In genomic region chr11:30754855-30755530, GRCm38 (mm10) we compare ENCODE assay signal across 7 mouse cellular contexts. TPM values are rescaled to one million over a fixed set of nuclear protein-coding genes. Genes with fewer than 3 reads are reported as not detected.
DNase-seq lines count a peak whose midpoint lies in the region; ATAC-seq and TF ChIP-seq lines count a peak whose summit lies in the region.

No protein-coding gene starts in this region.

- peak overlapping the region; percentile 89 for H3K9ac ChIP-seq in ES-Bruce4 (ENCODE audit: low read depth, poor library complexity, severe bottlenecking)
- peak overlapping the region; percentile 68 for H3K9ac ChIP-seq in forebrain, embryonic 11.5 days (ENCODE audit: low read length)
- H3K9ac ChIP-seq in limb, embryonic 14.5 days (ENCODE audit: low read depth, low read length, severe bottlenecking): peak overlapping the region; percentile 73
- peak overlapping the region; percentile 62 for H3K9ac ChIP-seq in midbrain, embryonic 16.5 days (ENCODE audit: low read depth, low read length)

- under 1% methylated on average over 55 of the region's 66 CpGs for WGBS in forebrain, embryonic 11.5 days
- 3% methylated on average over 37 of the region's 66 CpGs for WGBS in limb, embryonic 14.5 days
- under 1% methylated on average over 53 of the region's 66 CpGs for WGBS in midbrain, embryonic 16.5 days

- peaks cover 16% of the 10 kb centered on the region for H3K9me3 ChIP-seq in ES-Bruce4 (replicated peaks; ENCODE audit: control insufficient read depth, insufficient read depth, low read length, poor library complexity, severe bottlenecking)
- no peaks in the 10 kb centered on the region for H3K9me3 ChIP-seq in forebrain, embryonic 11.5 days (ENCODE audit: control insufficient read depth, low read length)
- no peaks in the 10 kb centered on the region for H3K9me3 ChIP-seq in limb, embryonic 14.5 days (ENCODE audit: control insufficient read depth, low read length)
- no peaks in the 10 kb centered on the region for H3K9me3 ChIP-seq in midbrain, embryonic 16.5 days (replicated peaks; ENCODE audit: control insufficient read depth, low read length, poor library complexity, severe bottlenecking)

- TF ChIP-seq CTCF in ES-Bruce4 (IDR thresholded peaks at IDR 0.05; ENCODE audit: low read depth, low read length): no peak

- no peaks in the 10 kb centered on the region; the same call in none of the 2 replicates for H3K36me3 ChIP-seq in ES-Bruce4 (ENCODE audit: control insufficient read depth, insufficient read depth, low read length, poor library complexity, severe bottlenecking)
- H3K36me3 ChIP-seq in forebrain, embryonic 11.5 days (ENCODE audit: control insufficient read depth, insufficient read depth, low read length): no peaks in the 10 kb centered on the region
- H3K36me3 ChIP-seq in limb, embryonic 14.5 days (ENCODE audit: control insufficient read depth, insufficient read depth, low read length): no peaks in the 10 kb centered on the region
- H3K36me3 ChIP-seq in midbrain, embryonic 16.5 days (ENCODE audit: control insufficient read depth, insufficient read depth, low read length): no peaks in the 10 kb centered on the region

- H3K27me3 ChIP-seq in ES-Bruce4 (ENCODE audit: control insufficient read depth, insufficient read depth, low read length, poor library complexity, severe bottlenecking): no peaks in the 10 kb centered on the region
- H3K27me3 ChIP-seq in forebrain, embryonic 11.5 days (ENCODE audit: control insufficient read depth, insufficient read depth, low read length): no peaks in the 10 kb centered on the region; the same call in 1 of the 2 replicates
- H3K27me3 ChIP-seq in limb, embryonic 14.5 days (ENCODE audit: control insufficient read depth, insufficient read depth, low read length): peaks cover 18% of the 10 kb centered on the region; the same call in 1 of the 2 replicates
- H3K27me3 ChIP-seq in midbrain, embryonic 16.5 days (ENCODE audit: control insufficient read depth, insufficient read depth, low read depth, low read length): no peaks in the 10 kb centered on the region

- peak overlapping the region; percentile 2; the same call in 1 of the 2 replicates for H3K27ac ChIP-seq in ES-Bruce4 (ENCODE audit: insufficient read depth, low read length)
- H3K27ac ChIP-seq in forebrain, embryonic 11.5 days (ENCODE audit: low read depth, low read length): no peak overlapping the region
- H3K27ac ChIP-seq in limb, embryonic 14.5 days (replicated peaks; ENCODE audit: low read depth, low read length): no peak overlapping the region
- H3K27ac ChIP-seq in midbrain, embryonic 16.5 days (ENCODE audit: low read length): no peak overlapping the region

- no peak for TF ChIP-seq EP300 in ES-Bruce4 (IDR thresholded peaks at IDR 0.05; ENCODE audit: insufficient read depth, low read depth, low read length)

- peaks cover 6% of the 10 kb centered on the region for H3K4me1 ChIP-seq in ES-Bruce4 (ENCODE audit: control insufficient read depth, insufficient read depth, low read length)
- no peaks in the 10 kb centered on the region; the same call in 1 of the 2 replicates for H3K4me1 ChIP-seq in forebrain, embryonic 11.5 days (replicated peaks; ENCODE audit: control insufficient read depth, insufficient read depth, low read length)
- H3K4me1 ChIP-seq in limb, embryonic 14.5 days (ENCODE audit: control insufficient read depth, insufficient read depth, low read length): no peaks in the 10 kb centered on the region
- no peaks in the 10 kb centered on the region; the same call in 1 of the 2 replicates for H3K4me1 ChIP-seq in midbrain, embryonic 16.5 days (ENCODE audit: control insufficient read depth, insufficient read depth, low read length)

- no peak for TF ChIP-seq POLR2A in ES-Bruce4 (IDR thresholded peaks at IDR 0.05; ENCODE audit: insufficient read depth, low read length)
- TF ChIP-seq POLR2A in limb, embryonic 14.5 days (IDR thresholded peaks at IDR 0.05; ENCODE audit: borderline replicate concordance, extremely low read depth, insufficient read depth, insufficient read length): no peak

- DNase-seq in R1 (ENCODE audit: low read depth, low spot score): peak; percentile 75
- DNase-seq in forebrain, embryonic 11.5 days (ENCODE audit: low spot score): peak; percentile 77
- DNase-seq in limb, embryonic 14.5 days (ENCODE audit: low spot score): no peak

- peak overlapping the region; percentile 95 for H3K4me2 ChIP-seq in forebrain, embryonic 11.5 days (ENCODE audit: low read depth, low read length, severe bottlenecking)
- peak overlapping the region; percentile 98 for H3K4me2 ChIP-seq in limb, embryonic 14.5 days (replicated peaks; ENCODE audit: low read depth, low read length, severe bottlenecking)
- H3K4me2 ChIP-seq in midbrain, embryonic 16.5 days (ENCODE audit: low read length): peak overlapping the region; percentile 63

- H3K4me3 ChIP-seq in ES-Bruce4 (ENCODE audit: low read depth, low read length): peak overlapping the region; percentile 55
- peak overlapping the region; percentile 55 for H3K4me3 ChIP-seq in forebrain, embryonic 11.5 days (ENCODE audit: low read depth, low read length)
- H3K4me3 ChIP-seq in limb, embryonic 14.5 days (replicated peaks; ENCODE audit: low read length): peak overlapping the region; percentile 54
- H3K4me3 ChIP-seq in midbrain, embryonic 16.5 days (ENCODE audit: low read depth, low read length): peak overlapping the region; percentile 51

- ATAC-seq in forebrain, embryonic 11.5 days (replicated peaks; ENCODE audit: low FRiP score): peak; percentile 89
- ATAC-seq in hematopoietic stem cell, adult 5-6 weeks (replicated peaks in 1 of 2; ENCODE audit: insufficient read depth in 1 of 2, low FRiP score in 2 of 2, low TSS enrichment in 1 of 2, low read depth in 1 of 2, poor library complexity in 2 of 2, severe bottlenecking in 2 of 2): peak; percentile 69 to 72
- peak; percentile 73 for ATAC-seq in limb, embryonic 14.5 days (ENCODE audit: low FRiP score, low read depth)
- ATAC-seq in midbrain, embryonic 16.5 days: peak; percentile 94
- no peak for ATAC-seq in erythroid progenitor cell, adult 5-6 weeks (replicated peaks; ENCODE audit: low FRiP score, poor library complexity, severe bottlenecking)

RNA-seq across cellular contexts. Expression of gene Psme4, which starts 16.5 kb away (rescaled TPM):
- 241 and 244 TPM in 2 replicates for polyA plus RNA-seq in ES-Bruce4 (2011; ENCODE audit: insufficient read depth, insufficient read length, low read depth, missing spikeins)
- polyA plus RNA-seq in forebrain, embryonic 11.5 days (2014; fragmentation: Nextera tagmentation; extraction: Ambion mirVana): 33.1 and 41.7 TPM in 2 replicates
- total RNA-seq in hematopoietic stem cell, adult 5-6 weeks (2017): 49.1 and 50.7 TPM in 2 replicates
- 43.7 and 46.1 TPM in 2 replicates for polyA plus RNA-seq in limb, embryonic 14.5 days (2012; rRNA removed)
- 28.6 and 31.3 TPM in 2 replicates for polyA plus RNA-seq in limb, embryonic 14.5 days (2014; fragmentation: Nextera tagmentation; extraction: Ambion mirVana)
- polyA plus RNA-seq in midbrain, embryonic 16.5 days (2015; fragmentation: Nextera tagmentation; extraction: Ambion mirVana): 12.7 and 12.8 TPM in 2 replicates
- total RNA-seq in erythroid progenitor cell, adult 5-6 weeks (2015; ENCODE audit: low replicate concordance): 62.5 and 78.6 TPM in 2 replicates
- 41.5 and 89.6 TPM in 2 replicates for total RNA-seq in erythroid progenitor cell, adult 5-6 weeks (2017; ENCODE audit: low replicate concordance)
